Mouse (Mus musculus): ENCODE measurements around the gene Hist1h4a. TPM values are rescaled to one million over a fixed set of nuclear protein-coding genes. Genes with fewer than 3 reads are reported as not detected.
"Not testable (repeated sequence)": the region's sequence is repeated elsewhere in the genome, so short reads cannot be mapped to it uniquely, and the experiment has no call there.

Gene Hist1h4a
- polyA plus RNA-seq, 1 experiment from 2014 or later: 0.93 TPM

DNA sequence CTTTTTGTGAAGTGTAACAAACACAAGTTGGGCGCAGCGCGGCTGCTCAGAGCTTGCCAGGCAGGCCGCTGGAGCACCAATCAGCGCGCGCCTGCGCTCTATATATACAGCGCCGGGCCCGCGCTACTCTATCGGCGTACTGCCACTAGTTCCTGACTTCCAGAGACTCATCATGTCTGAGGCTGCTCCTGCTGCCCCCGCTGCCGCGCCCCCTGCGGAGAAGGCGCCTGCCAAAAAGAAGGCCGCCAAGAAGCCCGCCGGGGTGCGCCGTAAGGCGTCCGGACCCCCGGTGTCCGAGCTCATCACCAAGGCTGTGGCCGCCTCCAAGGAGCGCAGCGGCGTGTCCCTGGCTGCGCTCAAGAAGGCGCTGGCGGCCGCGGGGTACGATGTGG lies 22.4 kb downstream of the Hist1h4a start, which contains the start of gene Hist1h1c:
Gene Hist1h1c (plus strand): TSS at position 132 of the 392 bp plus-strand sequence.
- peak; percentile 80 for ATAC-seq
- H3K4me1 ChIP-seq: peaks cover 39% of the 10 kb centered on the region
- H3K4me2 ChIP-seq: peak within 1 kb of the TSS; percentile 79
- no peaks in the 10 kb centered on the region for H3K27me3 ChIP-seq (replicated peaks)
- WGBS (ENCODE audit: insufficient replicate concordance): under 1% methylated on average over 38 of the region's 38 CpGs
- no peaks in the 10 kb centered on the region for H3K9me3 ChIP-seq (replicated peaks)
- H3K36me3 ChIP-seq: no peaks in the 10 kb centered on the region
- H3K9ac ChIP-seq: peak within 1 kb of the TSS; percentile 92
- peak within 1 kb of the TSS; percentile 100 for H3K27ac ChIP-seq
- peak within 1 kb of the TSS; percentile 60 for H3K4me3 ChIP-seq

GRCm38 (mm10) chr13:23738041-23738440 lies 23.0 kb downstream of the Hist1h4a start:
- peak overlapping the region; percentile 100 for H3K27ac ChIP-seq
- ATAC-seq: no peak

DNA sequence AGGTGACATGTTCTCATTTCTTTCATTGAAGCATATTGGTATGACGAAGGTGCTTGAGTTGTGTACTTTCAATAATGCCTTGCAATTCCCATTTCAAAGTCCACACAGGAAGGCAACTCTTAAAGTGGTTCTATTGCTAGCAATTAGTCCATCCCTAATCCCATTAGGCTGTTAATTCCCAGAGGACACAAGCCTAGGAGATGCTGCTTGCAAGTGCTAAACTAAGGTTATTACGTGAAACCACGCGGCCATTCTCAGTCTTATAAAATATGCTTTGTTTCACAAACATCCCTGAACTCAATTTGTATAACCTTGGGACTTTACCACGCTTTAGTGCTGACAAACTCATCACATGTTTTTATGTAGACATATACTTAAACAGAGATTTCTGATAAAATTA lies 23.9 kb downstream of the Hist1h4a start:
- H3K27ac ChIP-seq: peak overlapping the region; percentile 48
- 0 out of 2 replicates have a peak overlapping the region, but pooled peaks have one; percentile 4 for H3K9ac ChIP-seq
- H3K36me3 ChIP-seq: no peaks in the 10 kb centered on the region
- WGBS (ENCODE audit: insufficient replicate concordance): 84% methylated on average over 5 of the region's 5 CpGs
- H3K9me3 ChIP-seq (replicated peaks): no peaks in the 10 kb centered on the region
- no peak overlapping the region for H3K4me2 ChIP-seq
- no peak overlapping the region for H3K4me3 ChIP-seq
- ATAC-seq: no peak
- peaks cover 31% of the 10 kb centered on the region for H3K4me1 ChIP-seq
- H3K27me3 ChIP-seq (replicated peaks): no peaks in the 10 kb centered on the region

More at GRCm38 (mm10) chr13:23738041-23738440, 23.0 kb downstream of the Hist1h4a start:
- peak overlapping the region; percentile 79 for H3K4me2 ChIP-seq
- H3K27me3 ChIP-seq (replicated peaks): no peaks in the 10 kb centered on the region
- H3K4me1 ChIP-seq: peaks cover 35% of the 10 kb centered on the region
- no peaks in the 10 kb centered on the region for H3K36me3 ChIP-seq
- peak overlapping the region; percentile 60 for H3K4me3 ChIP-seq
- peak overlapping the region; percentile 92 for H3K9ac ChIP-seq
- 20% methylated on average over 4 of the region's 4 CpGs for WGBS (ENCODE audit: insufficient replicate concordance)
- H3K9me3 ChIP-seq (replicated peaks): no peaks in the 10 kb centered on the region

DNA sequence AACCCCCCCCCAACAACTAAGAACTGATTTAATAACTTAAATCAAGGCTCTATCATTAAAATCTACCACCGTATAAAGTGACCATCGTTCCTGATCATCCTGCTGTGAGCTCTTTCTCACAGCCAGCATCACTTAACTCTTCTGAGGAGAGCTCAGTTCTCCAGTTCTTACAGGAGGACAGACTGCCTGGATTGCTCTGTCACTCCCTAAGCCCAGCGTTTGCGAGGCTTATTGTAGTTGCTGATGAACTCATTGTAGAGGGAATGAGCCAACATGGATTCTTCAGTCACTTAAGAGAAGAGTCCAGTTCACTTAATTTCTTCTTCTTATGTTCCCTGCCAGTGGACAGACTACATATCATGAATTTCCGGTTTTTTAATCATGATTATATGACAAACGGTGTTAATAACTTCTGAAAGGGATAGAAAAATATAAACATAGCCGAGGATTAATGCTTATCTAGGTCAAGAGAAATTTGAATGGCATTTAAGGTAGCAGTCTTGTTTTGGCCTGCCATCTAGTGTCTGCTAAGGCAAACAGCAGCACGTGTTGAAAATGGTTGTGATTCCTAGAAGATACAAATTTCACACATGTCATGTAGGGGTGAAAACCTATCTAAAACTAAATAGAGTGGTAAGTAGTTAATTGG lies 28.8 kb downstream of the Hist1h4a start:
- Histone ChIP-seq H3K9me3 (replicated peaks) (no peaks in the 10 kb centered on the region), H3K36me3 (no peaks in the 10 kb centered on the region), H3K27ac (no peak overlapping the region), H3K4me2 (no peak overlapping the region), H3K4me1 (peaks cover 34% of the 10 kb centered on the region), H3K27me3 (replicated peaks) (no peaks in the 10 kb centered on the region), H3K4me3 (no peak overlapping the region), H3K9ac (0 out of 2 replicates have a peak overlapping the region, but pooled peaks have one; percentile 22)
- no peak for ATAC-seq
- 23% methylated on average over 8 of the region's 8 CpGs for WGBS (ENCODE audit: insufficient replicate concordance)

DNA sequence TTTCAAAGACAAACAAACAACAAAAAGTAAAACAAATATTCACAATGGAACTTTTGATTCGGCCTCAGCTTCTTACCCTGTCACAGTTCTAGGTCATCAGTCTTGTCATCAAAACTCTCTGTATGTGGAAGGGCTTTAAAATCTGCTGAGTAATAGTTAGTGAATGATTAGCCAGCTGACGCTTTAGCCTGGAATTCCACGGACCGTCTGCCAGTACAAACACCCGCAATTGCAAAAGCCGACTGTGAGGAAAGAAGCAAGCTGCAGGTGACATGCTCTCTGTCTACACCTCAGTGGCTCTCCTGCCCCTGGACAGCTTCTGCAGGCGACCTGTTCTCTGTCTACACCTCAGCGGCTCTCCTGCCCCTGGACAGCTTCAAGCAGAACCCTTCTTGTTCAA lies 30.6 kb downstream of the Hist1h4a start:
- Histone ChIP-seq H3K9me3 (replicated peaks) (no peaks in the 10 kb centered on the region), H3K27me3 (replicated peaks) (0 out of 2 replicates have a peak, but pooled peaks cover 2% of the 10 kb centered on the region), H3K4me3 (no peak overlapping the region), H3K9ac (no peak overlapping the region), H3K27ac (0 out of 2 replicates have a peak overlapping the region, but pooled peaks have one; percentile 37), H3K36me3 (no peaks in the 10 kb centered on the region), H3K4me1 (peaks cover 40% of the 10 kb centered on the region), H3K4me2 (no peak overlapping the region)
- ATAC-seq: peak; percentile 46; the same call in 1 of the 2 replicates
- WGBS (ENCODE audit: insufficient replicate concordance): 66% methylated on average over 8 of the region's 8 CpGs

GRCm38 (mm10) chr13:23729706-23730105 lies 31.3 kb downstream of the Hist1h4a start:
- H3K27ac ChIP-seq: 0 out of 2 replicates have a peak overlapping the region, but pooled peaks have one; percentile 65
- no peak overlapping the region for H3K4me3 ChIP-seq
- H3K9me3 ChIP-seq (replicated peaks): no peaks in the 10 kb centered on the region
- no peaks in the 10 kb centered on the region for H3K36me3 ChIP-seq
- H3K27me3 ChIP-seq (replicated peaks): 0 out of 2 replicates have a peak, but pooled peaks cover 2% of the 10 kb centered on the region
- ATAC-seq: no peak
- H3K9ac ChIP-seq: no peak overlapping the region
- H3K4me1 ChIP-seq: peaks cover 47% of the 10 kb centered on the region
- H3K4me2 ChIP-seq: no peak overlapping the region
- WGBS (ENCODE audit: insufficient replicate concordance): 78% methylated on average over 5 of the region's 5 CpGs

GRCm38 (mm10) chr13:23729192-23729525 lies 31.9 kb downstream of the Hist1h4a start:
- H3K27me3 ChIP-seq (replicated peaks): 0 out of 2 replicates have a peak, but pooled peaks cover 2% of the 10 kb centered on the region
- H3K36me3 ChIP-seq: no peaks in the 10 kb centered on the region
- peaks cover 53% of the 10 kb centered on the region for H3K4me1 ChIP-seq
- 51% methylated on average over 9 of the region's 9 CpGs for WGBS (ENCODE audit: insufficient replicate concordance)
- ATAC-seq: no peak
- no peak overlapping the region; the same call in 1 of the 2 replicates for H3K9ac ChIP-seq
- peak overlapping the region; percentile 40 for H3K4me2 ChIP-seq
- H3K9me3 ChIP-seq (replicated peaks): no peaks in the 10 kb centered on the region
- 0 out of 2 replicates have a peak overlapping the region, but pooled peaks have one; percentile 65 for H3K27ac ChIP-seq
- H3K4me3 ChIP-seq: no peak overlapping the region

DNA sequence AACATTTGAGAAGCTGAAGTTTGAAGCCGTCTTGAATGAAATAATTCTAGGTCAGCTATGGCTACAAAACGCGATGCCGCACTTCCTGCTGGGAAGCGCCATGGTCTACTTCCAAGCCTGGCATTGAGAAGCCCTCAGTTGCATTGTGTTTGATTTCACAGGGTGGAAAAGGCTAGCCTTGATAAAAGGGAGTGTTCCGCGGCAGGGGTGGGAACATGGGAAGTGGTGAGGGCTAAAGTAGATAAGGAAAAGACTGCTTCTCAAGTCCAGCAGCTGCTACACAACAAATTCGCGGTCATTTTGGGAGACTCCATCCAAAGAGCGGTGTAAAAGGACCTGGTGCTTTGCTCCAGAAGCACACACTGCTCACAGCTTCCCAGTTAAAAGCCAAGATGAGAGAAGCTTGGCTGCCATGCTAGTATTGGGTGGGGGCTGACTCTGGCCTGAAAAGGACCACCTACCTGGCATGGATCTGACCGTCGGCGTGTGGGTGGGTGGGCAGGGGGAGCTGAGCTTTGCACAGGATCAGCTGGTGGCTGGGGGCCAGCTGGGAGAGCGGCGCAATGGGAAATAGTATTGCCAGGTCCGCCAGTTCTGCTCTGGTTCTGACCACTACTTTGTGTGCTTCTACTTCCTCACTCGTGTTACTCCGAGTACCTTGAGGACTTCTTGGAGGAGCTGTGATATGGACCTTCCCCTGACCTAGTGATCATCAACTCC lies 32.4 kb downstream of the Hist1h4a start:
- Histone ChIP-seq H3K4me2 (peak overlapping the region; percentile 40), H3K27ac (0 out of 2 replicates have a peak overlapping the region, but pooled peaks have one; percentile 65), H3K9me3 (replicated peaks) (no peaks in the 10 kb centered on the region), H3K27me3 (replicated peaks) (0 out of 2 replicates have a peak, but pooled peaks cover 2% of the 10 kb centered on the region), H3K4me1 (peaks cover 58% of the 10 kb centered on the region), H3K4me3 (no peak overlapping the region), H3K9ac (peak overlapping the region; percentile 40; the same call in 1 of the 2 replicates), H3K36me3 (no peaks in the 10 kb centered on the region)
- ATAC-seq: 0 out of 2 replicates have a peak, but pooled peaks have one; percentile 36
- 46% methylated on average over 18 of the region's 18 CpGs for WGBS (ENCODE audit: insufficient replicate concordance)

- no peak for ATAC-seq
- no peaks in the 10 kb centered on the region for H3K9me3 ChIP-seq (replicated peaks)
- H3K4me2 ChIP-seq: no peak overlapping the region
- H3K4me3 ChIP-seq: no peak overlapping the region
- H3K4me1 ChIP-seq: peaks cover 60% of the 10 kb centered on the region
- H3K27ac ChIP-seq: 0 out of 2 replicates have a peak overlapping the region, but pooled peaks have one; percentile 25
- WGBS (ENCODE audit: insufficient replicate concordance): no CpG with 5 or more reads among the region's 1 CpGs
- H3K27me3 ChIP-seq (replicated peaks): 0 out of 2 replicates have a peak, but pooled peaks cover 2% of the 10 kb centered on the region
- no peak overlapping the region for H3K9ac ChIP-seq
- no peaks in the 10 kb centered on the region for H3K36me3 ChIP-seq
These were observed 35.8 kb downstream of the Hist1h4a start for GRCm38 (mm10) chr13:23725213-23725612.

GRCm38 (mm10) chr13:23724239-23724638 lies 36.8 kb downstream of the Hist1h4a start:
- Histone ChIP-seq H3K4me1 (peaks cover 53% of the 10 kb centered on the region), H3K27ac (no peak overlapping the region), H3K4me2 (peak overlapping the region; percentile 27; the same call in 1 of the 2 replicates), H3K9ac (peak overlapping the region; percentile 31; the same call in 1 of the 2 replicates), H3K9me3 (replicated peaks) (no peaks in the 10 kb centered on the region), H3K27me3 (replicated peaks) (0 out of 2 replicates have a peak, but pooled peaks cover 2% of the 10 kb centered on the region), H3K36me3 (no peaks in the 10 kb centered on the region), H3K4me3 (no peak overlapping the region)
- WGBS (ENCODE audit: insufficient replicate concordance): 44% methylated on average over 4 of the region's 4 CpGs
- ATAC-seq: 0 out of 2 replicates have a peak, but pooled peaks have one; percentile 30

DNA sequence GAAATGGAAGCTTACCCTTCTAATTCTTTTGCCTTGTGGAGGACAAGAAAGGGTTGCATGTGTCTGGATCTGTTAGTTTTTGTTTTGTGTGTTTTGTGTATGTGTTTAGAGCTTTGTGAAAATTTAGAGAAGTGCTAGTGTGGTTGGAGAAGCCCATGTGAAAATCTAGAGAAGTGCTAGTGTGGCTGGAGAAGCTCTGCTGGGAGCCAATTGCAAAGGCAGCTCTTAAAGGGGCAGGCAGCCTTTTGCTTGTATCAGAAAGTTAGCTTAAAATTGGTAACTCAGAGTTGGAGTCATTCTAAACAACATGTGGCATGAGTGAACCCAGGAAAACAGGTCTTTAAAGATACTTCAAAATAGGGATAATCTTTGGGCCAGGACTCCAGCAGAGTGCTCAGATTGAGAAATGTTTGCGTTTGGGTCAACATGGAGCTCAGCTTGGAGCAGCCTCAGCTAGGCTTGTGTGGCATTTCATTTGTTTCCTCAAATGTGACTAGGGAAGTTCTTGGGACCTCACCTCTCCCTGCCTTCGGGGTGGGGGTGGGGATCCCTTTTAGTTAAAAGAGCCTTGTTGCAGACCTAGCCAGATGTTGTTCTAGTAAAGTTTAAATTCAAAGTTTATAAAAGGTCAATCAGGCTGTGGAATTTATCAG lies 43.3 kb downstream of the Hist1h4a start:
- not testable (repeated sequence) for H3K4me1 ChIP-seq; H3K36me3 ChIP-seq; H3K9me3 ChIP-seq (replicated peaks); H3K9ac ChIP-seq; ATAC-seq; H3K4me3 ChIP-seq; H3K4me2 ChIP-seq; H3K27me3 ChIP-seq (replicated peaks)
- 12% methylated on average over 2 of the region's 2 CpGs for WGBS (ENCODE audit: insufficient replicate concordance)
- H3K27ac ChIP-seq: 0 out of 2 replicates have a peak overlapping the region, but pooled peaks have one; percentile 20

All from liver, embryonic 12.5 days (tissue).